Mouse (Mus musculus) small intestine, adult 2 months (tissue): ENCODE measurements at regions not wholly inside any gene's neighbourhood (a gene's known extent, or its start where the extent isn't known, plus 50 kb on each side); places are given as distances from the start of the nearest gene placed in this dataset.

Experiments
- H3K27ac ChIP-seq: fragments of 200-500 bp; 2 replicates; pipeline ENCODE4 v1.5.1; 2012; ENCODE audit warnings: low read depth, low read length, control low read depth, inconsistent platforms; ENCODE audit not compliant: insufficient read depth
- H3K27me3 ChIP-seq: fragments of 200-500 bp; 2 replicates; pipeline ENCODE4 v1.6.1; 2012; ENCODE audit warnings: mild to moderate bottlenecking, moderate library complexity, low read length, inconsistent platforms; ENCODE audit not compliant: control insufficient read depth, insufficient read depth
- H3K36me3 ChIP-seq: fragments of 200-500 bp; 2 replicates; pipeline ENCODE4 v1.6.1; 2012; ENCODE audit warnings: mild to moderate bottlenecking, low read length, control low read depth, inconsistent platforms; ENCODE audit not compliant: control insufficient read depth, insufficient read depth
- H3K4me1 ChIP-seq: fragments of 200-500 bp; 2 replicates; pipeline ENCODE4 v1.6.1; 2012; ENCODE audit warnings: low read length, inconsistent platforms, mixed read lengths; ENCODE audit not compliant: control insufficient read depth, insufficient read depth, insufficient read length
- H3K4me3 ChIP-seq: fragments of 200-500 bp; 2 replicates; pipeline ENCODE4 v1.5.1; 2012; ENCODE audit warnings: low read depth, mild to moderate bottlenecking, control low read depth, inconsistent platforms, low read length, moderate library complexity
- CTCF ChIP-seq: fragments of 200-500 bp; IDR thresholded peaks from 2 replicates; pipeline ENCODE4 v1.5.1; 2012; ENCODE audit warnings: low read depth, mild to moderate bottlenecking, control low read depth, inconsistent platforms, low read length, moderate library complexity, mixed read lengths; ENCODE audit not compliant: insufficient replicate concordance, insufficient read length; ENCODE audit errors: extremely low read depth
- POLR2A ChIP-seq: fragments of 200-500 bp; IDR thresholded peaks from 2 replicates; pipeline ENCODE4 v1.6.1; 2012; ENCODE audit warnings: low read depth, mild to moderate bottlenecking, control low read depth, inconsistent platforms, low read length, moderate library complexity
- WGBS: fragments of 180-500 bp; shearing (Covaris S2); methylation state at CpG from one replicate; pipeline ENCODE4 v1.1.7; 2018; 5-methylcytosine and 5-hydroxymethylcytosine counted together

DNA sequence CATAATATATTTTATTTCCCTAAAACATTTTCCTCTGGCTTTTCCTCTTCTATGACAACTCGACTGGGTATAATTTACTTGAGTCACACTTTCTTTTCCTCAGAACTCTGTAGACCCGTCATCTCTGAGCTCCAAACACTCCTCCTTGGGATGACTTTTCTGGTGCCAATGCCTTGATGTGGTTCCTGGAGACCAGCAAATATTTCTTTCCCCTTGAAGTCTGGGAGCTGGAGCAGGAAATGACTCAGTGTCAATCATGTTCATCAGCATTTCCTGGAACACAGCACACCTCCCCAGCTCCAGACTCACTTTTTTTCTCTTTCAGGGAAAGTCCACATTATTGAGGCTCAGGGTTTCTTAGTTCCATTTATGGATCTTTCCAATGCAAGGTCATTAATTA is 197.3 kb upstream of the Irx3 start:
- TF ChIP-seq POLR2A (no peak), CTCF (no peak)
- H3K36me3 ChIP-seq = no peaks in the 10 kb centered on the region
- no peaks in the 10 kb centered on the region for H3K27me3 ChIP-seq
- H3K27ac ChIP-seq = no peak overlapping the region
- H3K4me1 ChIP-seq = no peaks in the 10 kb centered on the region
- no peak overlapping the region for H3K4me3 ChIP-seq
- WGBS = 69% methylated on average over 2 of the region's 2 CpGs

DNA sequence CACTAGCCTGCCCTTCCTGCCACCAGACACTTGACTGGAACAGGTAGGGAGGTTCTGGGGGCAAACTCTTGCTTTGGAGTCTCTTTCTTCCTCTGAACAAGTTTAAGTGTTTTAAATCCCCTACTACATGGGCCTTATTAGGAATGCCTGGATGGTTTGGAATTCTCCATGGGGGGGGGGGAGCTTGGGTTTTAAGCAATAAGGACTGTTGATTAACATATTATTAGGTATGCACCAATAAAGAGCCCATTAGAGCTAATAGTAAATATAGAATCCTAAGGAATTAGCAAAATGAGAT is 196.0 kb upstream of the Irx3 start:
- Histone ChIP-seq H3K36me3 (no peaks in the 10 kb centered on the region), H3K27me3 (no peaks in the 10 kb centered on the region), H3K27ac (no peak overlapping the region), H3K4me3 (no peak overlapping the region), H3K4me1 (no peaks in the 10 kb centered on the region)
- TF ChIP-seq POLR2A = no peak

DNA sequence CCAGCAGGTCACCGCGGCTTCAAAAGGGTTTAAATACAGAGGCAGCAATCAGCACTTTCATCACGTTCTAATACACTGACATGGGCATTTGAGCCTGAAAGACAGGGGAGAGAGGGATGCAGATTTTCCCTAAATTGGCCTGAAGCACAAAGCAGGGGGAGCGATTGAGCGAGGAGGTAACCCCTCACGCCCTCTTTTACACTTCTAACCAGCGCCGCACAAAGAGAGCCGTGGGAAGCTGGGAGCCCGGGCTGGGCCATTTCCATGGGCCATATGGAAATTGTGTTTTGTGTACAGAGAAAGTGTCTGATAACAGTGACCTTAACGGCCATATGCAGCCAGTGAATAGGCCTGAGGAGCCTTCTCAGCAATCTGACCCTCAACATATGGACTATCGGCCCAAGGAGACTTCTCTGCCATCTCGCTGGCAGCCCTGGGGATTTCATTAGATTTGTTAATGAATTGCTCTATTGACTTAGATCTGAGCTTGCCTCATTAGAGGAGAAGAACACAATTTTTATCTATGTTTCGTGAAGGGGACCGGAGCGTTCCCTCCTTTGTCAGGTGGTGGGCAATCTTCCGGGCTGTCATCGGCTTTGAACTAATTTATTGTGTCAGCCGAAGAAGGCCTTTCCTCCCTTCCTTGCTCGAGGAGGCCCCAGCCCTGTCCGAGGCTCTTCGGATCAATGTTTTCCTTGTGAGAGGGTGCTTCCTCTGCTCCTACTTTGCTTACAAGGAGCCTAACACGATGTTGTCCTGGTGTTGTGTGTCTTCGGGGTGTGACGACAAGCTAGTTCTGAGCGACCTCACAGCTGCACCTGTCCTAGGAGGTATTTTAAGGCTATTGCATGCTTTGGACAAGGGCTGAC is 195.4 kb upstream of the Irx3 start:
- Histone ChIP-seq H3K4me1 (no peaks in the 10 kb centered on the region), H3K4me3 (no peak overlapping the region), H3K36me3 (no peaks in the 10 kb centered on the region), H3K27me3 (no peaks in the 10 kb centered on the region), H3K27ac (no peak overlapping the region)
- TF ChIP-seq CTCF (no peak), POLR2A (no peak)
- WGBS = 72% methylated on average over 26 of the region's 26 CpGs

DNA sequence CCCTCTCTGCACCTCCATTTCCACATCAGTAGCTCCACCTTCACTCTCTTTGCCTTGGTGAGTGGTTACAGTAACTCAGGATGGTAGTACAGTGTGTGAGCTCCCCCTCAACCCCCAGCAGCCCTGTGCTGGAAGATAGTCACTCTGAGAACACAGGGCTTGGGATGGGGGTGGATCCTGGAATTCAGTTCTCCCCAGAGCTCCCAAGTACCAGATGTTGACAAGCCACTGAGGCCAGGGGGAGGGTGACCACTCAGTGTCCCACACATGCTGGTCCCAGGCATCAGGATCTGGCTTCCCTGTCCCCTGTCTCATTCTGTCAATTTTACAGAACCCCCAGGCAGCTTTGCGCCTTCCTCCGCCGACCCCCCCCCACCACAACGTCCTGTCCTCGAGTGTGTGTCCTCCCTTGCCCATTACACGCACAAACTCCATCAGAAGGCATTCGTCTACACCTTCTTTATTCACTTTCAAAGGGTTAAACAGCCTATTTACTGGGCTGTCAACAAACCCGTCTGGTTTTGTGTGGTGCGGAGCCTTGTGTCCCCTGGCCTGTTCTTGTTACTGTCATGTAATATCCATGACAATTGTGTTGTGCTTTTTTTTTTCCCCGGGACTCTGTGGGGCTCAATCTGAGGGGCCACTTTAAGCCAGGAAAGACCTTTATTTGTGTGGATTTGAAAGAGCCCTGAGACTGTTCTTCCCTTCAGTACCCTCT is 194.6 kb upstream of the Irx3 start:
- WGBS = 70% methylated on average over 10 of the region's 10 CpGs

DNA sequence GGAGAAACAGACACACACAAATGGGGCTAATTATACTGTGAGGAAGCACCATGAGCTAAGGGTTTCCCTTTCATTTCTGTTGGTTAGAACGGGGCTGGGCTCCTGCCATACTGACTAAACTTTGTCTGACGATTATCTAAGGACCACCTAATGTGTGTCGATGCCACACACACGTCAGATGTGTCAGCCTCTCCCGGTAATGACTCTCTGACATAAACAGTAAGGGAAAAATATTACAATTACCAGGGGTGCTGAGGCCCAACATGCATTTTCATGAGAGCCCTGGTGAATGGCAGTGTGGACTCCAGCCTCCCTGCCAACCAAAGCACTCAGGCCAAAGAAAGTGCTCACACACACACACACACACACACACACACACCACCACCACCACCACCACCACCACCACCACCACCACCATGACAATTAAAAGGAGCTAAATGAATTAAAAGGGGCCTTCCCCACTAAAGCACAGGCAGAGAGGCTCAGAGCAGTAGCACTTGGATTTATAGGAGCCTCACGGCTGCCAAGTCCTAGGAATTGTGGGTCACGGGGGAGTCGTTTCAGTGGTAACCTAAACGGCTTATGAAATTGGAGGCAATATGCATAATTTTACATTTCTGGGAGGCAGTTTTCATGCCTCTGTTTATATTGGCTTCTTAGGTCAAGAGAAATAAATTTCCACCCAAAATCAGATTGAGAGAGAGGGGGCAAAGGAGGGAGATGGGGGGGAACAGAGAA is 193.7 kb upstream of the Irx3 start:
- Histone ChIP-seq H3K27me3 (no peaks in the 10 kb centered on the region), H3K4me3 (no peak overlapping the region), H3K27ac (no peak overlapping the region), H3K36me3 (no peaks in the 10 kb centered on the region), H3K4me1 (no peaks in the 10 kb centered on the region)
- WGBS = 71% methylated on average over 9 of the region's 9 CpGs
- TF ChIP-seq CTCF (no peak), POLR2A (no peak)

More for the DNA sequence above, 194.6 kb upstream of the Irx3 start:
- H3K36me3 ChIP-seq = no peaks in the 10 kb centered on the region
- no peaks in the 10 kb centered on the region for H3K27me3 ChIP-seq
- no peaks in the 10 kb centered on the region for H3K4me1 ChIP-seq
- TF ChIP-seq POLR2A (no peak), CTCF (no peak)
- no peak overlapping the region for H3K4me3 ChIP-seq
- H3K27ac ChIP-seq = no peak overlapping the region

DNA sequence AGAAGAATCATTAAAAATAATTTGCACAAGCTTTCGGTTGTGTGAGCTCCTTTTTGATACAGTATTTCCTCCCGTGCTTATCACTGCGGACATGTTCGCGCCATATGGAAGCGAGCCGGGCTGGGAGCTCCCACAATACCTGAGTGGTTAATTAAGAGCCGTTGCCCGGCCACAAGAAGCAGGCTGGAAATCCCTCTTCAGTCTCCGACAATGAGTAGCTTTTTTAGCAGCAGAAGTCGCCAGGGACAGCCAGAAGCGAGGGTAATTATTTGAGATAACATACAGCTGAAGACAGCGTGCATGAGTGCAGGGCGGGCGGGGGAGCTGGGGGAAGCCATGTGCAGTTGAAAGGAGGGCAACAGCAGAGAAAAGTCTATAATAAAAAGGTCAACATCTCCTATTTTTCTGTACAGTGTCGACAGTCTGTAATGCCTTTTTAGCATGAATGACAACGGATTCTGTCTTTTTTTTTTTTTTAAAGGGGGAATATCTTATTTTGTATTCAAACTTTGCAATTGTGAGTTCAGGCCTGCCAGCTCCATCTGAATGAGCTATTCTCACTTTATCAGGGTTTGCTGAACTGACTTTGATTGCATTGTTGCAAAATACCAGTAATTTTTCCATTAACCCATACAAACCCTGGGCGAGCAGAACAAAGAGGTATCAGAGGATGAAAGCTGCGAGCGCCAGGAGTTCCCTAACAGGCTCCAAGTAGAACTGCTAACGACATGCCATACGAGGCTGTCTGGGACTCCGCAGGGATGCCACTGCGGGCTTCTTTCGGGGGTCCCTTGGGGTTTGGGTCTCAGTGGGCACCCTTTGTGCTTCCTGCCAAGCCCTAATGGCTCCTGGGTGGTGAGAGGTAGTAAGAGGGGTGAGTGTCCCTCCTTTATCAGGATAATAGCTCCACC is 189.9 kb upstream of the Irx3 start:
- Histone ChIP-seq H3K36me3 (no peaks in the 10 kb centered on the region), H3K27me3 (no peaks in the 10 kb centered on the region), H3K27ac (no peak overlapping the region), H3K4me3 (no peak overlapping the region), H3K4me1 (no peaks in the 10 kb centered on the region)
- no peak for TF ChIP-seq POLR2A
- no peak for TF ChIP-seq CTCF
- WGBS = 42% methylated on average over 25 of the region's 25 CpGs
